Mouse (Mus musculus): ENCODE measurements around the gene Mterf1a. TPM values are rescaled to one million over a fixed set of nuclear protein-coding genes. Genes with fewer than 3 reads are reported as not detected.

The Mterf1a gene
- total RNA-seq, 1 experiment: 8.4 TPM

DNA sequence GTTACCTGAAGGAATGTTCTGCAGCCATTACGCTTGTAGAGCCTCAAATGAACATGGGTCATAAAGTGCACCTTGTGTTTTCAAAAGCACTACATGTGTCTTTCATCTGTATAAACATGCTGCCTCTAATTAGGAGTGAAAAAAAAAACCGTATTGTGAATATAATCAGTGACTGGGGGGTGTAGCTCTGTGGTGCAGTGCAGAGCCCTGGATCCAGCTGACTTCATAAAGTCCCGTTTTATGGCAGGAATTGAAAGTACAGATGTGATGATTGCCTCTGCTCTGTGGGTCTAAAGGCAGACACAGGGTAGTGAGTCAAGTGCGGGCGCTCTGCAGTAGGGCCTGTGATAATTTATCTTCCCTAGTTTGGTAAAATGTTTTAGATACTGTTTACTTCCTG lies 37.0 kb upstream of the Mterf1a start:
- Histone ChIP-seq H3K9me3 (ENCODE audit: control insufficient read depth, insufficient read depth, low read depth, low read length) (no peaks in the 10 kb centered on the region), H3K9ac (ENCODE audit: insufficient read depth, low read depth, low read length, poor library complexity, severe bottlenecking) (no peak overlapping the region), H3K4me1 (ENCODE audit: control insufficient read depth in 2 of 2, insufficient read depth in 2 of 2, low read length in 2 of 2, poor library complexity in 1 of 2) (peaks cover 0 to 6% of the 10 kb centered on the region in 2 experiments; a peak in 1 of 4 replicates), H3K36me3 (ENCODE audit: control insufficient read depth, insufficient read depth, low read length, poor library complexity, severe bottlenecking) (no peaks in the 10 kb centered on the region), H3K27ac (ENCODE audit: insufficient read depth, low read depth, low read length, poor library complexity, severe bottlenecking) (no peak overlapping the region), H3K4me3 (ENCODE audit: insufficient read depth in 1 of 2, low read depth in 1 of 2, low read length in 2 of 2, poor library complexity in 1 of 2, severe bottlenecking in 1 of 2) (no peak overlapping the region)
- TF ChIP-seq HCFC1 (IDR thresholded peaks at IDR 0.05; ENCODE audit: borderline replicate concordance, insufficient read depth, low read length) (no peak), CHD2 (IDR thresholded peaks at IDR 0.05; ENCODE audit: low read depth, low read length) (no peak), ZC3H11A (IDR thresholded peaks at IDR 0.05; ENCODE audit: borderline replicate concordance, low read depth, low read length) (no peak), MAFK (IDR thresholded peaks at IDR 0.05; ENCODE audit: insufficient read depth, low read depth, low read length) (no peak), ZNF384 (IDR thresholded peaks at IDR 0.05; ENCODE audit: low read depth, low read length) (no peak)
- in situ Hi-C loops (cut with MboI; ENCODE audit: low sequenced_read_pairs in 2 of 2, unreplicated experiment in 2 of 2): no loop called here
- no peak for DNase-seq (ENCODE audit: low read depth, low spot score)

- DNase-seq (ENCODE audit: low read depth, low spot score): no peak
- H3K9ac ChIP-seq (ENCODE audit: insufficient read depth, low read depth, low read length, poor library complexity, severe bottlenecking): peak overlapping the region; percentile 99
- no peaks in the 10 kb centered on the region for H3K9me3 ChIP-seq (ENCODE audit: control insufficient read depth, insufficient read depth, low read depth, low read length)
- peaks cover 0 to 6% of the 10 kb centered on the region in 2 experiments; a peak in 1 of 4 replicates for H3K4me1 ChIP-seq (ENCODE audit: control insufficient read depth in 2 of 2, insufficient read depth in 2 of 2, low read length in 2 of 2, poor library complexity in 1 of 2)
- H3K4me3 ChIP-seq (ENCODE audit: insufficient read depth in 1 of 2, low read depth in 1 of 2, low read length in 2 of 2, poor library complexity in 1 of 2, severe bottlenecking in 1 of 2): peak overlapping the region; percentile 97 to 99
- no peak for TF ChIP-seq ZC3H11A (IDR thresholded peaks at IDR 0.05; ENCODE audit: borderline replicate concordance, low read depth, low read length)
- no peak for TF ChIP-seq MAFK (IDR thresholded peaks at IDR 0.05; ENCODE audit: insufficient read depth, low read depth, low read length)
- TF ChIP-seq ZNF384 (IDR thresholded peaks at IDR 0.05; ENCODE audit: low read depth, low read length): no peak
- no peak for TF ChIP-seq HCFC1 (IDR thresholded peaks at IDR 0.05; ENCODE audit: borderline replicate concordance, insufficient read depth, low read length)
- TF ChIP-seq CHD2 (IDR thresholded peaks at IDR 0.05; ENCODE audit: low read depth, low read length): no peak
- in situ Hi-C loops (cut with MboI; ENCODE audit: low sequenced_read_pairs in 2 of 2, unreplicated experiment in 2 of 2): no loop called here
- no peak overlapping the region for H3K27ac ChIP-seq (ENCODE audit: insufficient read depth, low read depth, low read length, poor library complexity, severe bottlenecking)
- no peaks in the 10 kb centered on the region for H3K36me3 ChIP-seq (ENCODE audit: control insufficient read depth, insufficient read depth, low read length, poor library complexity, severe bottlenecking)
Observed at GRCm38 (mm10) chr5:3928690-3929046, 34.9 kb upstream of the Mterf1a start.

- in situ Hi-C loops (cut with MboI; ENCODE audit: low sequenced_read_pairs in 2 of 2, unreplicated experiment in 2 of 2): no loop called here
- TF ChIP-seq HCFC1 (IDR thresholded peaks at IDR 0.05; ENCODE audit: borderline replicate concordance, insufficient read depth, low read length) (no peak), ZNF384 (IDR thresholded peaks at IDR 0.05; ENCODE audit: low read depth, low read length) (no peak), CHD2 (IDR thresholded peaks at IDR 0.05; ENCODE audit: low read depth, low read length) (no peak), MAFK (IDR thresholded peaks at IDR 0.05; ENCODE audit: insufficient read depth, low read depth, low read length) (no peak), ZC3H11A (IDR thresholded peaks at IDR 0.05; ENCODE audit: borderline replicate concordance, low read depth, low read length) (no peak)
Observed at GRCm38 (mm10) chr5:3927801-3928689, 34.3 kb upstream of the Mterf1a start, which contains the start of gene Akap9. Gene Akap9, plus strand, starts transcription at chr5:3928054.

DNA sequence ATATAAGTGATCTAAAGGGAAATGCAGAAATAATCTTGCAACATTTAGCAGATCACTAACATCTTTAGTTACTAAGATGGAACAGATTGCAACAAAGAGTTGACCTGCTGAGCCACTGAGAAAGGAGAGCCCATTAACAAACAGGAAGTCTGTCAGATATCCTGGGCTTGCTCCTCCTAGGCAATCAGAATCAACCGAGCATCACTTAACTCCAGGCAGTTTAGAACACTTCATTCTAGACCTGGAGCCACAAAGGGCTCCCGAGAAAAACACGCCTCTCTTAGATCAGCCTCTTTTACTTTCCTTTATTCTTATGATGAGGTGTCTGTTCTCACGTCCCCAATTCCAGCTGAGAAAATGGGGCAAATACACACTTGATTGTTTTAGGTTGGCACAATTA lies 32.9 kb upstream of the Mterf1a start:
- in situ Hi-C loops (cut with MboI; ENCODE audit: low sequenced_read_pairs in 2 of 2, unreplicated experiment in 2 of 2): no loop called here
- TF ChIP-seq ZC3H11A (IDR thresholded peaks at IDR 0.05; ENCODE audit: borderline replicate concordance, low read depth, low read length): no peak
- no peak for TF ChIP-seq HCFC1 (IDR thresholded peaks at IDR 0.05; ENCODE audit: borderline replicate concordance, insufficient read depth, low read length)
- TF ChIP-seq CHD2 (IDR thresholded peaks at IDR 0.05; ENCODE audit: low read depth, low read length): no peak
- TF ChIP-seq ZNF384 (IDR thresholded peaks at IDR 0.05; ENCODE audit: low read depth, low read length): no peak
- no peak for TF ChIP-seq MAFK (IDR thresholded peaks at IDR 0.05; ENCODE audit: insufficient read depth, low read depth, low read length)
- H3K36me3 ChIP-seq (ENCODE audit: control insufficient read depth, insufficient read depth, low read length, poor library complexity, severe bottlenecking): no peaks in the 10 kb centered on the region
- DNase-seq (ENCODE audit: low read depth, low spot score): no peak
- H3K4me1 ChIP-seq (ENCODE audit: control insufficient read depth in 2 of 2, insufficient read depth in 2 of 2, low read length in 2 of 2, poor library complexity in 1 of 2): peaks cover 0 to 6% of the 10 kb centered on the region in 2 experiments; a peak in 1 of 4 replicates
- no peaks in the 10 kb centered on the region for H3K9me3 ChIP-seq (ENCODE audit: control insufficient read depth, insufficient read depth, low read depth, low read length)
- no peak overlapping the region for H3K27ac ChIP-seq (ENCODE audit: insufficient read depth, low read depth, low read length, poor library complexity, severe bottlenecking)
- no peak overlapping the region for H3K4me3 ChIP-seq (ENCODE audit: insufficient read depth in 1 of 2, low read depth in 1 of 2, low read length in 2 of 2, poor library complexity in 1 of 2, severe bottlenecking in 1 of 2)
- no peak overlapping the region for H3K9ac ChIP-seq (ENCODE audit: insufficient read depth, low read depth, low read length, poor library complexity, severe bottlenecking)

More at GRCm38 (mm10) chr5:3927801-3928689, 34.3 kb upstream of the Mterf1a start, which contains the start of gene Akap9:
- peaks cover 0 to 6% of the 10 kb centered on the region in 2 experiments; a peak in 1 of 4 replicates for H3K4me1 ChIP-seq (ENCODE audit: control insufficient read depth in 2 of 2, insufficient read depth in 2 of 2, low read length in 2 of 2, poor library complexity in 1 of 2)
- H3K4me3 ChIP-seq (ENCODE audit: insufficient read depth in 1 of 2, low read depth in 1 of 2, low read length in 2 of 2, poor library complexity in 1 of 2, severe bottlenecking in 1 of 2): peak within 1 kb of the TSS; percentile 97 to 99
- no peaks in the 10 kb centered on the region for H3K36me3 ChIP-seq (ENCODE audit: control insufficient read depth, insufficient read depth, low read length, poor library complexity, severe bottlenecking)
- H3K9me3 ChIP-seq (ENCODE audit: control insufficient read depth, insufficient read depth, low read depth, low read length): no peaks in the 10 kb centered on the region
- peak within 1 kb of the TSS; percentile 99 for H3K9ac ChIP-seq (ENCODE audit: insufficient read depth, low read depth, low read length, poor library complexity, severe bottlenecking)
- no peak for DNase-seq (ENCODE audit: low read depth, low spot score)
- peak within 1 kb of the TSS; percentile 84; the same call in 1 of the 2 replicates for H3K27ac ChIP-seq (ENCODE audit: insufficient read depth, low read depth, low read length, poor library complexity, severe bottlenecking)
